Mouse (Mus musculus): ENCODE results near the gene Ttc17.

DNA sequence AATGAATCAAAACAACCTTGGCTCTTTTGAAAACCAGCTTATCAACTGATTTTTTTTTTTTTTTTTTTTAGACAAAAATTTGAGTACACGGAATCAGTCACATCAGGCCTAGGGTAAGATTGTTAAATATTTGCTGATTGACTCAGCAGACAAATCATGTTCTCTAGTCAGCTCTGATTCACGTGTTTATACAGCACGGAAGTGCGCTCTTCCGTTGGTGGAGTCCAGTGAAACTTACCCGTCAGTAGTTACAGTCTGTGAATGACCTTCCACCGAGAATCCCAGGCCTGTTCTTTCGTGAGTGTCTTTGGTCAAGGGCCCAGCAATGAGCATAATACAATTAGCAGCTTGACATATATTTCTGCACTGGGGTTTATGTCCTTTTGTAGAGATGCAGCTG lies 43.2 kb upstream of the Ttc17 start:
- TF ChIP-seq CTCF (conservative IDR thresholded peaks at IDR 0.05; ENCODE audit: low read length) (no peak), POU5F1 (IDR thresholded peaks at IDR 0.05; ENCODE audit: borderline replicate concordance, low read length) (no peak), NANOG (IDR thresholded peaks at IDR 0.05; ENCODE audit: borderline replicate concordance, low read length) (no peak)
